Mouse (Mus musculus) heart, adult 2 months (tissue): ENCODE results near the gene Actg1. TPM values are rescaled to one million over a fixed set of nuclear protein-coding genes. Genes with fewer than 3 reads are reported as not detected.

Experiments
- DNase-seq, 2 experiments: peaks; one replicate each; pipeline ENCODE4 v3.0.0; 2021
- H3K27ac ChIP-seq: fragments of 200-600 bp; 2 replicates; pipeline ENCODE4 v1.8.1; 2022
- H3K27me3 ChIP-seq: fragments of 200-500 bp; 2 replicates; pipeline ENCODE4 v1.6.1; 2012; ENCODE audit warnings: mild to moderate bottlenecking, low read length, inconsistent platforms, mixed read lengths; ENCODE audit not compliant: control insufficient read depth, insufficient read depth
- H3K36me3 ChIP-seq: fragments of 200-500 bp; 2 replicates; pipeline ENCODE4 v1.6.1; 2012; ENCODE audit warnings: low read length, inconsistent platforms; ENCODE audit not compliant: control insufficient read depth, insufficient read depth
- H3K4me1 ChIP-seq: fragments of 200-500 bp; 2 replicates; pipeline ENCODE4 v1.6.1; 2011; ENCODE audit warnings: low read length; ENCODE audit not compliant: control insufficient read depth, insufficient read depth
- H3K4me3 ChIP-seq: fragments of 200-600 bp; 2 replicates; pipeline ENCODE4 v1.8.1; 2022
- H3K79me2 ChIP-seq: fragments of 200-500 bp; replicated peaks from 2 replicates; pipeline ENCODE4 v1.6.1; 2012; ENCODE audit warnings: mild to moderate bottlenecking, inconsistent platforms, low read length, moderate library complexity, mixed read lengths; ENCODE audit not compliant: control insufficient read depth, insufficient read depth
- H3K9ac ChIP-seq: fragments of 200-500 bp; 2 replicates; pipeline ENCODE4 v1.6.1; 2012; ENCODE audit warnings: low read depth, mild to moderate bottlenecking, control low read depth, inconsistent platforms, low read length, mixed read lengths
- CTCF ChIP-seq: fragments of 200-600 bp; IDR thresholded peaks from 2 replicates; pipeline ENCODE4 v1.8.1; 2022; ENCODE audit warnings: antibody characterized with exemption, mild to moderate bottlenecking, moderate library complexity
- EP300 ChIP-seq: fragments of 200-500 bp; IDR thresholded peaks from 2 replicates; pipeline ENCODE4 v1.6.1; 2011; ENCODE audit warnings: low read depth, low read length, control low read depth; ENCODE audit not compliant: insufficient read depth
- POLR2A ChIP-seq: fragments of 200-500 bp; IDR thresholded peaks from 2 replicates; pipeline ENCODE4 v1.6.1; 2011; ENCODE audit warnings: mild to moderate bottlenecking, low read depth, low read length, control low read depth; ENCODE audit not compliant: insufficient read depth
- WGBS: fragments of 180-500 bp; shearing (Covaris S2); methylation state at CpG from one replicate; pipeline ENCODE4 v1.1.7; 2018; 5-methylcytosine and 5-hydroxymethylcytosine counted together
- intact Hi-C: fragments of 180-260 bp; cut with DNase I; formaldehyde crosslinking; loops from one replicate; pipeline ENCODE4 v1.15.1; 2025
- polyA plus RNA-seq: library from polyadenylated mRNA; depleted of rRNA; stranded (reverse); fragments of >200 nt; gene quantifications from 2 replicates; pipeline ENCODE4 v1.2.3, GENCODE M21; 2012
- total RNA-seq, 2 experiments: library from RNA; stranded (reverse); gene quantifications; 2 replicates each; pipeline ENCODE4 v1.2.3; 2021

The Actg1 gene
- total and polyA plus RNA-seq, 3 experiments = 222 to 510 (median 321) TPM

GRCm38 (mm10) chr11:120307566-120308430, 40.5 kb downstream of the Actg1 start:
- peak; percentile 91 to 97 for DNase-seq
- Histone ChIP-seq H3K4me3 (no peak overlapping the region), H3K79me2 (no peaks in the 10 kb centered on the region), H3K36me3 (no peaks in the 10 kb centered on the region), H3K4me1 (peaks cover 13% of the 10 kb centered on the region), H3K27ac (no peak overlapping the region), H3K27me3 (no peaks in the 10 kb centered on the region), H3K9ac (no peak overlapping the region; the same call in 1 of the 2 replicates)
- TF ChIP-seq CTCF (peak; percentile 70), POLR2A (no peak), EP300 (peak; percentile 97)
- intact Hi-C loops = loop anchor here (1.0 to 5.0 kb wide), 5 partner anchors 45 to 277 kb away; no protein-coding TSS in a partner anchor
- 9% methylated on average over 19 of the region's 19 CpGs for WGBS

- WGBS = 41% methylated on average over 5 of the region's 5 CpGs
Measured at GRCm38 (mm10) chr11:120307132-120307413, 41.3 kb downstream of the Actg1 start.

GRCm38 (mm10) chr11:120306366-120307131, 41.8 kb downstream of the Actg1 start:
- H3K4me3 ChIP-seq = no peak overlapping the region
- no peak overlapping the region for H3K27ac ChIP-seq
- H3K4me1 ChIP-seq = peaks cover 13% of the 10 kb centered on the region
- no peaks in the 10 kb centered on the region for H3K36me3 ChIP-seq
- DNase-seq = peak in 1 of 2 experiments; percentile 26
- intact Hi-C loops = loop anchor here (1.0 to 5.0 kb wide), 5 partner anchors 44 to 276 kb away; no protein-coding TSS in a partner anchor
- no peaks in the 10 kb centered on the region for H3K79me2 ChIP-seq
- no peak for TF ChIP-seq POLR2A
- no peak for TF ChIP-seq CTCF
- no peak for TF ChIP-seq EP300
- no peaks in the 10 kb centered on the region for H3K27me3 ChIP-seq
- H3K9ac ChIP-seq = no peak overlapping the region
- 77% methylated on average over 12 of the region's 12 CpGs for WGBS

More at GRCm38 (mm10) chr11:120307132-120307413, 41.3 kb downstream of the Actg1 start:
- Histone ChIP-seq H3K27me3 (no peaks in the 10 kb centered on the region), H3K4me3 (no peak overlapping the region), H3K9ac (no peak overlapping the region), H3K4me1 (peaks cover 13% of the 10 kb centered on the region), H3K36me3 (no peaks in the 10 kb centered on the region), H3K27ac (no peak overlapping the region), H3K79me2 (no peaks in the 10 kb centered on the region)
- TF ChIP-seq POLR2A (no peak), CTCF (no peak), EP300 (no peak)
- DNase-seq = no peak
- intact Hi-C loops = loop anchor here (1.0 to 5.0 kb wide), 5 partner anchors 44 to 276 kb away; no protein-coding TSS in a partner anchor

- Histone ChIP-seq H3K27ac (peak overlapping the region; percentile 87), H3K4me1 (peaks cover 13% of the 10 kb centered on the region), H3K9ac (peak overlapping the region; percentile 72), H3K79me2 (no peaks in the 10 kb centered on the region), H3K27me3 (no peaks in the 10 kb centered on the region), H3K4me3 (peak overlapping the region; percentile 65), H3K36me3 (no peaks in the 10 kb centered on the region)
- TF ChIP-seq CTCF = no peak
- TF ChIP-seq POLR2A = no peak
- no peak for TF ChIP-seq EP300
- no peak for DNase-seq
- WGBS = 30% methylated on average over 15 of the region's 15 CpGs
- intact Hi-C loops = loop anchor here (1.0 to 5.0 kb wide), 6 partner anchors 22 to 275 kb away; no protein-coding TSS in a partner anchor
Measured at GRCm38 (mm10) chr11:120305535-120306365, 42.6 kb downstream of the Actg1 start.

GRCm38 (mm10) chr11:120304886-120305534, 43.3 kb downstream of the Actg1 start:
- WGBS = under 1% methylated on average over 53 of the region's 53 CpGs

More at GRCm38 (mm10) chr11:120304886-120305534, 43.3 kb downstream of the Actg1 start:
- Histone ChIP-seq H3K79me2 (no peaks in the 10 kb centered on the region), H3K27me3 (no peaks in the 10 kb centered on the region), H3K9ac (peak overlapping the region; percentile 72), H3K27ac (peak overlapping the region; percentile 87), H3K4me1 (peaks cover 11% of the 10 kb centered on the region), H3K4me3 (peak overlapping the region; percentile 65), H3K36me3 (no peaks in the 10 kb centered on the region)
- intact Hi-C loops = loop anchor here (1.0 to 5.0 kb wide), 3 partner anchors 22 to 138 kb away; no protein-coding TSS in a partner anchor
- TF ChIP-seq CTCF (peak; percentile 52), EP300 (0 out of 2 replicates have a peak, but pooled peaks have one; percentile 17), POLR2A (peak; percentile 36; the same call in 1 of the 2 replicates)
- DNase-seq = peak; percentile 88 to 92
